Mouse (Mus musculus) MEL (cell line): ENCODE measurements around the gene Fkbp14. TPM values are rescaled to one million over a fixed set of nuclear protein-coding genes. Genes with fewer than 3 reads are reported as not detected.

ENCODE experiments used
- DNase-seq: peaks from one replicate; pipeline ENCODE4 v3.0.0; 2011; ENCODE audit warnings: low read depth, low spot score
- H3K27ac ChIP-seq: 2 replicates; pipeline ENCODE4 v1.5.1; 2012; ENCODE audit warnings: low read depth, mild to moderate bottlenecking, control low read depth, low read length, moderate library complexity; ENCODE audit not compliant: control insufficient read depth
- H3K27me3 ChIP-seq, 2 experiments: fragments of 150-350 bp in 1 of 2; sonication (generic) in 1 of 2; 2 replicates each; pipeline ENCODE4 v1.6.1; 2012; ENCODE audit warnings: low read length in 2 of 2, mild to moderate bottlenecking in 2 of 2, improper control_type of control experiment in 1 of 2, moderate library complexity in 1 of 2; ENCODE audit not compliant: insufficient read depth in 2 of 2, control insufficient read depth in 1 of 2
- H3K36me3 ChIP-seq, 2 experiments: 2 replicates each; pipeline ENCODE4 v1.6.1; 2012 to 2014; ENCODE audit warnings: low read length in 2 of 2, improper control_type of control experiment in 1 of 2, inconsistent platforms in 1 of 2, mild to moderate bottlenecking in 1 of 2; ENCODE audit not compliant: insufficient read depth in 2 of 2, control insufficient read depth in 1 of 2
- H3K4me1 ChIP-seq, 2 experiments: fragments of 150-350 bp in 1 of 2; sonication (generic) in 1 of 2; 2 replicates each; pipeline ENCODE4 v1.6.1; 2012; ENCODE audit warnings: low read length in 2 of 2, improper control_type of control experiment in 1 of 2, mild to moderate bottlenecking in 1 of 2; ENCODE audit not compliant: insufficient read depth in 2 of 2, control insufficient read depth in 1 of 2
- H3K4me3 ChIP-seq, 2 experiments: fragments of 150-350 bp in 1 of 2; sonication (generic) in 1 of 2; 2 replicates each; pipeline ENCODE4 v1.5.1; 2012; ENCODE audit warnings: low read depth in 2 of 2, low read length in 2 of 2, mild to moderate bottlenecking in 2 of 2, moderate library complexity in 2 of 2, control low read depth in 1 of 2, improper control_type of control experiment in 1 of 2; ENCODE audit not compliant: control insufficient read depth in 1 of 2, insufficient read depth in 1 of 2
- H3K79me2 ChIP-seq: 2 replicates; pipeline ENCODE4 v1.6.1; 2012; ENCODE audit warnings: mild to moderate bottlenecking, low read length, moderate library complexity; ENCODE audit not compliant: control insufficient read depth, poor library complexity, insufficient read depth
- H3K9ac ChIP-seq: 2 replicates; pipeline ENCODE4 v1.6.1; 2012; ENCODE audit warnings: low read depth, mild to moderate bottlenecking, control low read depth, low read length, moderate library complexity; ENCODE audit not compliant: control insufficient read depth, poor library complexity, severe bottlenecking
- H3K9me3 ChIP-seq: fragments of 150-350 bp; sonication (generic); replicated peaks from 2 replicates; pipeline ENCODE4 v1.6.1; 2012; ENCODE audit warnings: mild to moderate bottlenecking, low read length, improper control_type of control experiment, moderate library complexity; ENCODE audit not compliant: insufficient read depth
- BHLHE40 ChIP-seq: IDR thresholded peaks from 2 replicates; pipeline ENCODE4 v1.6.1; 2012; ENCODE audit warnings: low read depth, mild to moderate bottlenecking, inconsistent platforms, low read length, improper control_type of control experiment, borderline replicate concordance
- ELF1 ChIP-seq: IDR thresholded peaks from 2 replicates; pipeline ENCODE4 v1.6.1; 2014; ENCODE audit warnings: low read depth, mild to moderate bottlenecking, inconsistent platforms, low read length, improper control_type of control experiment, moderate library complexity
- EP300 ChIP-seq, 2 experiments: IDR thresholded peaks; 2 replicates each; pipeline ENCODE4 v1.6.1; 2011; ENCODE audit warnings: improper control_type of control experiment in 2 of 2, low read length in 2 of 2, low read depth in 1 of 2, mild to moderate bottlenecking in 1 of 2
- GATA1 ChIP-seq: IDR thresholded peaks from 2 replicates; pipeline ENCODE4 v1.6.1; 2011; ENCODE audit warnings: low read depth, low read length, improper control_type of control experiment
- HCFC1 ChIP-seq: IDR thresholded peaks from 2 replicates; pipeline ENCODE4 v1.6.1; 2012; ENCODE audit warnings: low read depth, mild to moderate bottlenecking, inconsistent platforms, low read length, improper control_type of control experiment, moderate library complexity
- JUND ChIP-seq: IDR thresholded peaks from 2 replicates; pipeline ENCODE4 v1.6.1; 2011; ENCODE audit warnings: low read depth, mild to moderate bottlenecking, improper control_type of control experiment, low read length
- MXI1 ChIP-seq: IDR thresholded peaks from 2 replicates; pipeline ENCODE4 v1.6.1; 2011; ENCODE audit warnings: mild to moderate bottlenecking, low read depth, low read length, improper control_type of control experiment
- MYC ChIP-seq: IDR thresholded peaks from 2 replicates; pipeline ENCODE4 v1.6.1; 2011; ENCODE audit warnings: low read depth, mild to moderate bottlenecking, low read length, improper control_type of control experiment, moderate library complexity
- POLR2AphosphoS2 ChIP-seq: IDR thresholded peaks from 2 replicates; pipeline ENCODE4 v1.6.1; 2011; ENCODE audit warnings: low read length, improper control_type of control experiment
- POLR2AphosphoS5 ChIP-seq: IDR thresholded peaks from 2 replicates; pipeline ENCODE4 v1.6.1; 2012; ENCODE audit warnings: low read depth, borderline replicate concordance, mild to moderate bottlenecking, inconsistent platforms, low read length, moderate library complexity, mixed read lengths
- SMC3 ChIP-seq: IDR thresholded peaks from 2 replicates; pipeline ENCODE4 v1.6.1; 2011; ENCODE audit warnings: low read depth, low read length, improper control_type of control experiment
- TBP ChIP-seq: IDR thresholded peaks from 2 replicates; pipeline ENCODE4 v1.8.0; 2011; ENCODE audit warnings: low read depth, low read length, improper control_type of control experiment
- UBTF ChIP-seq: IDR thresholded peaks from 2 replicates; pipeline ENCODE4 v1.6.1; 2012; ENCODE audit warnings: low read depth, mild to moderate bottlenecking, inconsistent platforms, low read length, improper control_type of control experiment, moderate library complexity, borderline replicate concordance; ENCODE audit not compliant: insufficient read depth
- USF2 ChIP-seq, 2 experiments: IDR thresholded peaks; 2 replicates each; pipeline ENCODE4 v1.6.1; 2011 to 2012; ENCODE audit warnings: improper control_type of control experiment in 2 of 2, low read length in 2 of 2, borderline replicate concordance in 1 of 2, inconsistent platforms in 1 of 2, low read depth in 1 of 2, mild to moderate bottlenecking in 1 of 2; ENCODE audit not compliant: insufficient read depth in 1 of 2
- ZC3H11A ChIP-seq: IDR thresholded peaks from 2 replicates; pipeline ENCODE4 v1.6.1; 2012; ENCODE audit warnings: low read depth, mild to moderate bottlenecking, inconsistent platforms, low read length, improper control_type of control experiment
- polyA plus RNA-seq, 2 experiments: library from polyadenylated mRNA; stranded (reverse) in 1 of 2; unstranded in 1 of 2; fragments of >175 nt in 1 of 2; fragments of >200 nt in 1 of 2; gene quantifications; 2 replicates each; pipeline versions ENCODE4 v1.2.1 to v1.2.4; 2012; ENCODE audit warnings: low replicate concordance in 2 of 2, low read depth in 1 of 2; ENCODE audit not compliant: insufficient read length in 2 of 2, insufficient read depth in 1 of 2, missing spikeins in 1 of 2
- total RNA-seq: library from RNA; depleted of rRNA; stranded (reverse); fragments of 300-350 nt; gene quantifications from 2 replicates; pipeline ENCODE4 v1.2.3, GENCODE M21; 2012

Gene Fkbp14
- total and polyA plus RNA-seq, 3 experiments, result 1.5 to 1.8 TPM; not detected in 1

- no peak for DNase-seq
- Histone ChIP-seq H3K27me3 (no peaks in the 10 kb centered on the region; a peak in 1 of 4 replicates), H3K9ac (no peak overlapping the region), H3K36me3 (no peaks in the 10 kb centered on the region), H3K27ac (no peak overlapping the region), H3K9me3 (no peaks in the 10 kb centered on the region), H3K79me2 (no peaks in the 10 kb centered on the region), H3K4me3 (no peak overlapping the region), H3K4me1 (no peaks in the 10 kb centered on the region)
- TF ChIP-seq TBP, result no peak
- TF ChIP-seq UBTF, result no peak
- TF ChIP-seq MXI1, result no peak
- TF ChIP-seq ELF1, result no peak
- TF ChIP-seq POLR2AphosphoS2, result no peak
- TF ChIP-seq EP300 (IDR thresholded peaks at IDR 0.05; ENCODE audit: low read depth in 1 of 2, low read length in 2 of 2), result no peak
- TF ChIP-seq GATA1, result no peak
- no peak for TF ChIP-seq MYC
- TF ChIP-seq SMC3, result no peak
- no peak for TF ChIP-seq BHLHE40
- no peak for TF ChIP-seq USF2 (IDR thresholded peaks at IDR 0.05; ENCODE audit: borderline replicate concordance in 1 of 2, insufficient read depth in 1 of 2, low read depth in 1 of 2, low read length in 2 of 2)
- no peak for TF ChIP-seq ZC3H11A
- TF ChIP-seq POLR2AphosphoS5, result no peak
- no peak for TF ChIP-seq HCFC1
- TF ChIP-seq JUND, result no peak
Observed at GRCm38 (mm10) chr6:54552721-54553413, 44.2 kb downstream of the Fkbp14 start.

GRCm38 (mm10) chr6:54550801-54551323, 46.2 kb downstream of the Fkbp14 start:
- H3K4me3 ChIP-seq, result no peak overlapping the region
- no peaks in the 10 kb centered on the region for H3K36me3 ChIP-seq
- DNase-seq, result no peak
- H3K4me1 ChIP-seq, result no peaks in the 10 kb centered on the region
- no peaks in the 10 kb centered on the region for H3K9me3 ChIP-seq
- H3K27me3 ChIP-seq, result no peaks in the 10 kb centered on the region; a peak in 1 of 4 replicates
- no peak overlapping the region for H3K9ac ChIP-seq
- TF ChIP-seq POLR2AphosphoS2, result no peak
- no peak overlapping the region for H3K27ac ChIP-seq
- no peaks in the 10 kb centered on the region for H3K79me2 ChIP-seq
